Mouse (Mus musculus): ENCODE measurements at regions not wholly inside any gene's neighbourhood (a gene's known extent, or its start where the extent isn't known, plus 50 kb on each side); places are given as distances from the start of the nearest gene placed in this dataset.
"Not testable (repeated sequence)": the region's sequence is repeated elsewhere in the genome, so short reads cannot be mapped to it uniquely, and the experiment has no call there.

DNA sequence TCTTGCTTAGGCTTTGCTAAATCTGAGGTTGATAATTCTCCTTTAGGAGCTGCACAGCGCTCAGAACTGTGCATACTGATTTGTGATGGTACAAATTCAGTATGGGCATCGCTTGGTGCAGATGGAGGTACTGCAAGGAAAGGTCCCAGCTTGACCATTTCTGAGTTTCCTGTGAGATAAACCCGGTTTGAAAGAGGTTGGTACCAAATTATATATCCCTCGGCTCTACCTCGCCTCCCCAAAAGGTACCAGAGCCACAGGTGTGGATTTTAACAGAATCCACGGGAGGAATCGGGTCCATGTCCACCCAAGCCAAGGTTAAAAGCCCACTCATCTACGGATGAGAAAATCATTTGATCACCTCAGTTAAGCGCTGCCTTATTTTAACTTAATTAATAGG is 172.5 kb upstream of the Zfp808 start:
- DNase-seq = not testable (repeated sequence)

DNA sequence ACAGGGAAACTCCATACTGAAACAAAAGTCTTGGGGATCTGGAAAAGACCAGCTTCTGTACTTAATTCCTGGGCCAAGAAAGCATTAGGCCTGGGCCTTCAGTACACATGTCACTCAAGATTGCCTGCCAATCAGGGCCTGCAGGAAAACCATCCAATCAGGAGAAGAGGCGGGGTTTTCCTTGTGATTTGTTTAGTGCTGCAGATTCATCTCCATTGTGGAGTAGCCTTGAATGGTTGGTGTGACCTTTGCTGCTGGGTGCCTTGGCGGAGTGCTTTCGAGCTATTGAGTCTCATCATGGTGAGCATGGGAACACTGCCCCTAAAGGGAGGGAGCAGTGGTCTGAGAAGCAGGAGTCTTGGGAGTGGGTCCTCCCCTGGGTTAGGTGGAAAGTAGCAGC is 150.8 kb upstream of the Zfp808 start:
- DNase-seq = not testable (repeated sequence)

DNA sequence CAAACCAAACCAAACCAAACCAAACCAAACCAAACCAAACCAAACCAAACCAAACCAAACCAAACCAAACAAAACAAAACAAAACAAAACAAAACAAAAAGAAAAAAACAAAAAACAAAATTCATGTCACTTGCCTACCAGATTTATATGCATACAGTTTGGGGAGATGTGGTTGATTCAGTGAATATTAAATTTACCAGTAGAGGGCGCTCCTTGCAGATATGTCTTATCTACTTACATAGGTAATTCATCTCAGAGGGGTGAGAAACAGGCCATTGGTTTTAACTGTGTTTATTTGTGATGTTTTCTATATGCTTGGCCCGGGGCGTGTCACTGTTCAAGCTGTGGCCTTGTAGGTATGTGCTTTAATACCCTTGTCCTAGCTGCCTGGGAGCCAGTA is 133.2 kb upstream of the Zfp808 start:
- DNase-seq = not testable (repeated sequence)

DNA sequence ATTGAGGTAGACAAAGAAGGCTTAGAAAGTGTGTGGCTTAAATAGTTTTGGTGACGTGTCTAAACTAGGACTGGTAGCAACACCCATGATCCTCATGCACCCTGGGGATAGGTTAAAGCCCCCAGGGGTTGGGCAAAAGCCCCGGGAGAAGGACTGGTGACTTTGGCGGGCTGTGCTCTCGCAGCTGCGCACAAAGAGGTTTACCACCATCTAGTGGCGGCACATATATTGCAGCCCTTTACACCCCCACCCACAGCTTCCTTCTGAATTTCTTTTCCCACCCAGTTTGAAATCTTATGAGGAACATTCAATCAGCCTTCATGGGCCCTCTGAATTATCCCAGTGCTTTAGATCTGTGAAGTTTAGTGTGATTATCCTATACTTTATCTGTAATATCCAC is 130.9 kb upstream of the Zfp808 start:
- DNase-seq = peak; percentile 31

DNA sequence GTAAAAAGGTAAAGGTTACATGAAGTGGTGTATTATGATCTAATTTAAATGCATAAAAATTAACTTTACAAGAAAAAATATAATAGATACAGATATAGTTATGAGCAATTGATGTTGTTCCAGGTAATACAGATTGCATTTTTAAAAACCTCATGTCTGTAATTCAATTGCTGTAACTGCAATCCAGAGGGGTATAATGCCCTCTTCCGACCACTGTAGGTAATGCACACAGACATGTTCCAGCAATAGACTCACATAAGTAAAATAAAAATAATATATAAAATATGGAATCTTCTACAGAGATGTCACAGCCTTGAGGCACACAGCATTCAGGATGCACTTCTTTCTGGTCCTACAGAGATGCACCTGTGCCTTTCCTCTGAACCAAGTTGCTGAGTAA is 122.4 kb upstream of the Zfp808 start:
- DNase-seq = peak; percentile 22

DNA sequence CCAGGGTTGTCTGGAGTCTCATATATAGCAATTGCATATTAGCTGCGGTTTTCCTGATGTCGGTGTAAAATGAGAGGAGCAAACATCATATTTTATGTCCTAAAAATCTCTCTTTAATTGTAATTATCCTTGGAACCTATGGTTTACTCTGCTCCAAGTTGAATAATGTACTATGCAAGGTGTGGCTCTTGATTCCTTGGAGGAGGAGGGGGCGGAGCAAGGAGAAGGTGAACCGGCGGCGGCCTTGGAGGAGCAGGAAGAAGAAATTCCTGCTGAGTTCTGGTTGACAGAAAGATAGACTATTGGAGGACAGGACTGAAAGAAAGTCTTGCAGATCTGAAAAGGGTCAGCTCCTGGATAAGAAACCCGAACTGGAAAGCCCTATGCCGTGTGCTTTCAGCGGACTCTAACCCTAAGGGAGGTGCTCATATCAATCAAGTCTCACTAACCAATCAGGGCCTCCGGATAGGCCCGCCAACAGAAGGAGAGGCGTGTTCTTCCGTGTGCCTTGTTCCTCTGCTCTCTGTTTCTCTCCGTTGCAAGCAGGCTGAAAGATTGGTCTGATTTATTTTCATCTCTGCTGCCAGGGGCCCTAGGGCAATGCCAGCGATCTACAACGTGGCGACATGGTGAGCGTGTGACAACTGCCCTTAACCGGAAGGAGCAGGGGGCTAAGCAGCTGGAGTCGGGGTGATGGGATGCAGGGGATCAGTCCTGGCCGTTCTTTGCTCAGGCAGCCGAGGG is 114.1 kb upstream of the Zfp808 start:
- peak; percentile 51 for DNase-seq

DNA sequence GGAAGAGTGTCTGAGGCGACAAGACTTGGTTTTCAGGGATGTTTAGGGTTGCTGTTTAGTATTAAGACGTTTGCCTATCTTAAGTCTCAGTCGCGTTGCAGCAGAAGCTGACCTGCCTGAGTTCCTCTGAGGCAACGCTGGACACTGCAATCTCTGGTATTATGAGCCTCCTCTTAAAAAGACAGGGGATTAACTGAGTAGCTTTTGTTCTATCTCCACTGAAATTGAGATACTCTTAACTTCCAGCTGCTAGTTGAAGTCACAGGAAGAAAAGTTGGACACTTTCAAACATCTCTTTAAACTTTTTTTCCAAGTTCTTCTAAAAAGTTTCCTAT is 113.6 kb upstream of the Zfp808 start:
- not testable (repeated sequence) for DNase-seq

DNA sequence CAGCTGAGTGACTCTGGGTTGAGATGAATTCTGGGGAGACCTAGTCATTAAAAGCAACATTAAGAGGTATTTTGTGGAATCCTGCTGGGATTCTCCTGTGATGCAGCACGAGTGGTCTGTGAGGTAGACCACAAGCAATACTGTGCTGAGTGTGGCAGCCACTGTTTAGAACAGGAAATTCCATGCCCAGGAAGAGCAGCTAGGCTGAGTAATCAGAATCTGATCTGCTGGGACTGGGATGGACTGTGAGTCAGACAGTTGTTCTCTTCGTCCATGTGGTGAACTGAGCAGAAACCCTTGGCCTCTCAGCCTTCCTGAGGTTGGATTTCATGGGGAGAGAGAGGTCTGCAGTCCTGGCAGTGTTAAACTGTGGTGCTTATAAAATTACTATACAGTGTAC is 92.0 kb upstream of the Zfp808 start:
- not testable (repeated sequence) for DNase-seq

DNA sequence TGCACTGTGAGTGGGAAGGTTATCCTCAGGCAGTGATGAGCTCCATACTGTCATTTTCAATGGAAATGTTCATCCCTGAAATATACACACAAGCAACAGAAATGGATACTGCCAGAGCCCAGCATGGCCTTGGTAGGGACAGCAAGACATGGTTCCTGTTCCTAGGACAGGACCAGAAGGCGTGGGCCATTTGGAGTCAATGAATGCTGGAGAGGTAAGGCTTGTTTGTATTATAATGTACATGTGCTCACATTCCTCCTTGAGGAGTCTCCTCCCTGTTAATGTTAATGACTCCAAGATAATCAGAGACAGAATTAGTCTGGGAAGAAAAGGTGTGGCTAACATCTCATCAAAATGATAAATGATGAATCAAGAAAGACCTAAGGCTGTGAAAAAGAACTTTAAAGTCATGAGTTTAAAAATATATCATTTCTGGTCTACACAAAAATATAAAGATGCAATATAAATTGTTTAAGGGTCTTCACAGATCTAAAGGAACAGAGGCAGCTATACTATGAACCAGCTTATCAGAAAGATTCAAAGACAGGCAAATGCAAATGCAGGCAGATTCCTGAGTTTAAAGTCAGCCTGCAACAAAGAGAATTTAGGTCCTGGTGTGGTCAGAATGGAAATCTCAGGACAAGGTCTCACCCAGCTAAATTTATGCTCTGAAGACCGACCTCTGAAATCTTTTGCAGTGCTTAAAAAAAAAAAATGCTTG is 51.6 kb upstream of the Zfp808 start:
- DNase-seq = not testable (repeated sequence)

DNA sequence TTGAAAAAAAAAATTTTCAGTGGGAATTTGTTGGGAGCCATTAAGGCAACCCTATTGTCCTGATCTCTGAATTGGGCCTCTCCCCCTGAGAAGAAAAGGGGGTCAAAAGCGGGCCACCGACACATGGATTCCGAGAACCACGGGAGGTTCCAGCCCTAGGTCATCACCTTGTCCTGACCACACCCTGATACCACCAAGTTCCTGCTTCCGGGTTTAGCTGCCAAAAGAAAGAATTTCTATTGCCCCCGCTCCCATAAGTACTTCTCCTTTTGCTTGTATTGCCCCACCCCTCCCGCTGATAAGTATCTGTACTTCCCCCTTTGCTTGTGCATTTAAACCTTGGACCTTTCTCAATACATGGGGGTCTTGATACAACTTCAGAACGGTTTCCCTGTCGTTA is 50.8 kb upstream of the Zfp808 start:
- not testable (repeated sequence) for DNase-seq

Measured in lung, postnatal 10 days (tissue).